Mouse (Mus musculus) brain, embryonic 14.5 days (tissue): Measurements from ENCODE around the gene Sav1.

Source experiments
- CTCF ChIP-seq: fragments of 200-500 bp; IDR thresholded peaks from 2 replicates; pipeline ENCODE4 v1.5.1; 2012; ENCODE audit warnings: inconsistent platforms, mild to moderate bottlenecking, moderate library complexity, borderline replicate concordance; ENCODE audit not compliant: insufficient read depth, insufficient read length; ENCODE audit errors: extremely low read depth
- POLR2A ChIP-seq: fragments of 200-500 bp; IDR thresholded peaks from 2 replicates; pipeline ENCODE4 v1.6.1; 2012; ENCODE audit warnings: mild to moderate bottlenecking, inconsistent platforms, borderline replicate concordance; ENCODE audit not compliant: poor library complexity, insufficient read depth, insufficient read length, severe bottlenecking; ENCODE audit errors: extremely low read depth

GRCm38 (mm10) chr12:69917870-69918269 is 68.9 kb downstream of the Sav1 start:
- no peak for TF ChIP-seq CTCF
- no peak for TF ChIP-seq POLR2A
